In genomic region chr6:122784866-122785265, GRCm38 (mm10) we compare ENCODE assay signal across 11 mouse cellular contexts. TPM values are rescaled to one million over a fixed set of nuclear protein-coding genes. Genes with fewer than 3 reads are reported as not detected.
DNase-seq lines count a peak whose midpoint lies in the region; ATAC-seq and TF ChIP-seq lines count a peak whose summit lies in the region.
"Had no signal": no experiment of that assay in that cellular context is flagged by ENCODE, and none has a peak within 500 bp of the region (broad histone marks: within the 10 kb centered on the region; RNA-seq: fewer than 3 reads in every experiment).

No protein-coding gene starts in this region.

- DNase-seq in kidney, postnatal 0 days (ENCODE audit: low spot score) = no peak
- DNase-seq in kidney, postnatal 25 days = no peak
- peak in 1 of 2 experiments; percentile 21 for DNase-seq in spleen, adult 2 months (ENCODE audit: low read depth in 1 of 2, low spot score in 2 of 2)
- DNase-seq in spleen, adult 12 weeks (ENCODE audit: low spot score) = no peak
- DNase-seq in cerebellum, postnatal 10 days = peak; percentile 72 to 73
- peak; percentile 61 for DNase-seq in thymus, postnatal 4 days
- DNase-seq in hindbrain, embryonic 14.5 days (ENCODE audit: low spot score) = no peak
- DNase-seq in spleen, postnatal 4 days (ENCODE audit: low spot score in 2 of 2) = no peak
- DNase-seq: gastrocnemius, postnatal 14 days had no signal

- H3K9ac ChIP-seq in kidney, postnatal 0 days (ENCODE audit: low read depth, low read length) = no peak overlapping the region
- H3K9ac ChIP-seq in hindbrain, embryonic 14.5 days = no peak overlapping the region
- H3K9ac ChIP-seq: embryonic facial prominence, embryonic 13.5 days; hindbrain, embryonic 15.5 days had no signal

- peak; percentile 47; the same call in 1 of the 2 replicates for TF ChIP-seq CTCF in kidney, postnatal 0 days (IDR thresholded peaks at IDR 0.05; ENCODE audit: low read depth)
- TF ChIP-seq CTCF in spleen, adult 2 months (IDR thresholded peaks at IDR 0.05; ENCODE audit: extremely low read depth, insufficient read depth, insufficient read length, insufficient replicate concordance) = peak; percentile 32; the same call in 1 of the 2 replicates

- H3K4me1 ChIP-seq in kidney, postnatal 0 days (replicated peaks; ENCODE audit: insufficient read depth, low read length) = no peaks in the 10 kb centered on the region
- H3K4me1 ChIP-seq in spleen, adult 2 months (ENCODE audit: control insufficient read depth, insufficient read depth, insufficient read length) = no peaks in the 10 kb centered on the region; the same call in 1 of the 2 replicates
- no peaks in the 10 kb centered on the region for H3K4me1 ChIP-seq in hindbrain, embryonic 14.5 days (replicated peaks; ENCODE audit: control insufficient read depth, insufficient read depth, low read length)
- H3K4me1 ChIP-seq: embryonic facial prominence, embryonic 13.5 days; hindbrain, embryonic 15.5 days had no signal

- no peaks in the 10 kb centered on the region for H3K9me3 ChIP-seq in kidney, postnatal 0 days (replicated peaks; ENCODE audit: low read length)
- no peaks in the 10 kb centered on the region for H3K9me3 ChIP-seq in hindbrain, embryonic 14.5 days (ENCODE audit: control insufficient read depth, low read length)
- H3K9me3 ChIP-seq: embryonic facial prominence, embryonic 13.5 days; hindbrain, embryonic 15.5 days had no signal

- H3K27ac ChIP-seq in kidney, postnatal 0 days = no peak overlapping the region
- no peak overlapping the region for H3K27ac ChIP-seq in spleen, adult 2 months (ENCODE audit: insufficient read depth, low read length)
- no peak overlapping the region for H3K27ac ChIP-seq in hindbrain, embryonic 14.5 days
- H3K27ac ChIP-seq: embryonic facial prominence, embryonic 13.5 days; hindbrain, embryonic 15.5 days had no signal

- TF ChIP-seq POLR2A in spleen, adult 2 months (IDR thresholded peaks at IDR 0.05; ENCODE audit: low read depth, low read length) = no peak

- H3K4me2 ChIP-seq in kidney, postnatal 0 days (ENCODE audit: low read length) = no peak overlapping the region
- no peak overlapping the region for H3K4me2 ChIP-seq in hindbrain, embryonic 14.5 days (replicated peaks)
- H3K4me2 ChIP-seq: embryonic facial prominence, embryonic 13.5 days; hindbrain, embryonic 15.5 days had no signal

- WGBS in kidney, postnatal 0 days = 99% methylated on average over 3 of the region's 3 CpGs
- 95% methylated on average over 3 of the region's 3 CpGs for WGBS in spleen, adult 2 months
- 96% methylated on average over 3 of the region's 3 CpGs for WGBS in hindbrain, embryonic 14.5 days

- no peak overlapping the region for H3K4me3 ChIP-seq in kidney, postnatal 0 days (replicated peaks; ENCODE audit: low read depth, low read length)
- H3K4me3 ChIP-seq in spleen, adult 2 months (ENCODE audit: extremely low read depth, insufficient read depth, insufficient read length) = no peak overlapping the region
- no peak overlapping the region for H3K4me3 ChIP-seq in hindbrain, embryonic 14.5 days (replicated peaks; ENCODE audit: low read length)
- H3K4me3 ChIP-seq: embryonic facial prominence, embryonic 13.5 days; hindbrain, embryonic 15.5 days had no signal

- H3K36me3 ChIP-seq in kidney, postnatal 0 days (ENCODE audit: insufficient read depth, low read length) = no peaks in the 10 kb centered on the region
- no peaks in the 10 kb centered on the region for H3K36me3 ChIP-seq in spleen, adult 2 months (ENCODE audit: control insufficient read depth, insufficient read depth, low read length)
- no peaks in the 10 kb centered on the region for H3K36me3 ChIP-seq in hindbrain, embryonic 14.5 days (replicated peaks; ENCODE audit: control insufficient read depth, insufficient read depth)
- H3K36me3 ChIP-seq: embryonic facial prominence, embryonic 13.5 days; hindbrain, embryonic 15.5 days had no signal

- ATAC-seq in kidney, postnatal 0 days (replicated peaks; ENCODE audit: low FRiP score, low read depth) = no peak
- ATAC-seq in hindbrain, embryonic 14.5 days (ENCODE audit: low FRiP score) = no peak

- H3K27me3 ChIP-seq in kidney, postnatal 0 days (ENCODE audit: insufficient read depth, low read length) = no peaks in the 10 kb centered on the region
- no peaks in the 10 kb centered on the region for H3K27me3 ChIP-seq in spleen, adult 2 months (ENCODE audit: control insufficient read depth, insufficient read depth, low read length)
- no peaks in the 10 kb centered on the region for H3K27me3 ChIP-seq in hindbrain, embryonic 14.5 days (ENCODE audit: control insufficient read depth, insufficient read depth, low read length)
- H3K27me3 ChIP-seq: embryonic facial prominence, embryonic 13.5 days; hindbrain, embryonic 15.5 days had no signal

RNA-seq across cellular contexts. Expression of gene Slc2a3, which starts 16.6 kb away (rescaled TPM):
- 4.1 and 4.4 TPM in 2 replicates for polyA plus RNA-seq in kidney, postnatal 0 days (2015; fragmentation: Nextera tagmentation; extraction: Ambion mirVana)
- 17.8 and 18.5 TPM in 2 replicates for polyA plus RNA-seq in spleen, adult 2 months (2012; rRNA removed)
- polyA plus RNA-seq in hindbrain, embryonic 14.5 days (2014; fragmentation: Nextera tagmentation; extraction: Ambion mirVana) = 40.1 and 51.6 TPM in 2 replicates

RNA-seq across cellular contexts. Expression of gene Foxj2, which starts 34.8 kb away (rescaled TPM):
- polyA plus RNA-seq in kidney, postnatal 0 days (2015; fragmentation: Nextera tagmentation; extraction: Ambion mirVana) = 5.2 and 5.5 TPM in 2 replicates
- polyA plus RNA-seq in spleen, adult 2 months (2012; rRNA removed) = 14.8 and 16.7 TPM in 2 replicates
- 9.5 and 11.0 TPM in 2 replicates for polyA plus RNA-seq in hindbrain, embryonic 14.5 days (2014; fragmentation: Nextera tagmentation; extraction: Ambion mirVana)

Comparison
In these comparisons a context has a peak if more than half of its experiments do, and no peak if none do; other contexts are left out.
1. DNase-seq: peak in cerebellum, postnatal 10 days (2 of 2) and thymus, postnatal 4 days (single experiment); none in kidney, postnatal 0 days (single experiment), kidney, postnatal 25 days (0 of 2), spleen, adult 12 weeks (single experiment), hindbrain, embryonic 14.5 days (single experiment) and spleen, postnatal 4 days (0 of 2).